Mouse (Mus musculus): Measurements from ENCODE around the gene Zic5.

Gene Zic5

DNA sequence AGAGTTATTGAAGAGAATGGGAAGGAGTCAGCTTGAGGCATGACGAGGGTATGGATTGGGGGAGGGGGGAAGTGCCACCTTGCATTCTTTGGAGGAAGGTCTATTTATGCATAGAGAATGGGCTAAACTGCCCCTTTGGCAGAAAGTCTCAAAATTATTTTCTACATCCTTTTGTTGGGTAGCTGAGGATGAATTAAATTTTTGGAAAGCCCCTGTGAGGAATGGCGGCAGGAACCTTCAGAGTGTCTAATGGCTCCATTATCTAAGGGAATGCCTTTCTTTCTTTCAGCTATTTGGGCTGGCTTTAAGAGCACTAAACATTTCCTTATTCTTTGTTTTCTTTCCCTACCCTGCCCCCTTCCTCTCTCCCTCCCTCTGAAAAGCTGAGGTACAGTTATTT lies 14.9 kb upstream of the Zic5 start:
- DNase-seq (ENCODE audit: low read depth, low spot score) = peak; percentile 44

DNA sequence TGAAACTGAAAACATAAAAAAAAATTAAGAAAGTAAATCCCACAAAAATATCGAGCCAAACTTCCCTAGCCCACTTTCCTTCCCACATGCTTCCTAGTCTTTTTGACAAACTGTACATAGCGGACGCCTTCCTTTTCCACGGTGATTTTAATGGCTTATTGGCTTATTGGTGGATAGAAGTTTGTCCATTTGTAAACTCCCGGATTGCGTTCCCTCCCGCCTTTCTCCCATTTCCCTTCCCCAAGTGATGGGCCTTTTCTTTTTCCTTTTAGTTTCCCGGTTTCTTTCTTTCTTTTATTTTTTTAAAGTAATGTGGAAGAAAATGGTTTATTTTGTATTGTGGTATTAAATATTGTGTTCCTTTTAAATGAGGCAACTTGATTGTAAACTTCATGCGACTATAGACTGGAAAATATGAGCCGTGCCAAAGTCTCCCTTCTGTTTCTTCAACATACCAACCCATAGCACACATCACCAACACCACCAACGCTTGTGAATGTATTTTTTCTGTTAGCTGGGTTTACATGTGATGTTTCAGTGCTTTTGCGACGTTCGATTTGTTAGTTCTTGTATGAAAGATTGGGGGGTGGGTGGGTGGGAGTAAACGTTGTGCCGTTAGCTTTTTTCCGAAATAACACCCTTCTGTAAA lies 14.1 kb upstream of the Zic5 start:
- DNase-seq (ENCODE audit: low read depth, low spot score) = no peak

DNA sequence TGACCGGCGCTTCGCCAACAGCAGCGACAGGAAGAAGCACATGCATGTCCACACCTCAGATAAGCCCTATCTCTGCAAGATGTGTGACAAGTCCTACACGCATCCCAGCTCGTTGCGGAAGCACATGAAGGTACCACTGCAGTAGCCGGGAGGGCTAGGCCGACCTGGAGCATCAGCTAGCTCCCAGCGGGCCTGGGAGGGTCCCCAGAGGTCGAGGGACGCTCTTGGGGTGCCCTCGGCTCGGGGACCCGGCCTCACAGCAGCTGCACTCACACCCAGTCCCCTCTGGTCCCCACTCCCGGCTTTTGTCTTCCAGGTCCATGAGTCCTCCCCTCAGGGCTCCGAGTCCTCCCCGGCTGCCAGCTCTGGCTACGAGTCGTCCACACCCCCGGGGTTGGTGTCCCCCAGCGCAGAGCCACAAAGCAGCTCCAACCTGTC lies 13.1 kb upstream of the Zic5 start:
- no peak for DNase-seq (ENCODE audit: low read depth, low spot score)

DNA sequence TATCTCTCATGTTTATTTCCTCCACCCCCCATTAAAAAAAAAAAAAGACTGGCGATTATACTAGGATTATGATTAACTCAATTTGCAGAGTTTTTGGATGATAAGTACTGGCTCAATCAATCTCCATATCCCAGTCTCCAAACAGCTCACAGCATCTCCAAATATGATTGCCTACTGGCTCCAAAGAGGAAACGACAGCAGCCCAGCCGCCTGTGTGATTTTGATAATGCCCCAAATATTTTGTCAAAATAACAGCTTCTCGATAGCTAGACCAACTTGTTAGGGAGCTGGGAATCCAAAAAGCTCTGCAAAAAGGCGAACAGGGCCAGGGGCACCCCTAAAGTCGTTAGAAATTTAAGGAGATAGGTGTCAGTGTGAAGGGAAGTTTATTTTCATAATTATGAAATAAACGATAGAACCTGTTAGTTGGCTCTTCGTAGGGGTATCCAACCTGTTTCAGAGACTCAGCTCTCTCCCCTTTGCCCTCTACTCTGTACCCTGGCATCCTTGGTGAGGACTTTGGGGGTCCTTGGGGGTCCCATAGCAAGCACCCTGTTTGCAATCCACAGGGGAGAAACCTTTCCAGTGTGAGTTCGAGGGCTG lies 12.6 kb upstream of the Zic5 start:
- DNase-seq (ENCODE audit: low read depth, low spot score) = no peak

DNA sequence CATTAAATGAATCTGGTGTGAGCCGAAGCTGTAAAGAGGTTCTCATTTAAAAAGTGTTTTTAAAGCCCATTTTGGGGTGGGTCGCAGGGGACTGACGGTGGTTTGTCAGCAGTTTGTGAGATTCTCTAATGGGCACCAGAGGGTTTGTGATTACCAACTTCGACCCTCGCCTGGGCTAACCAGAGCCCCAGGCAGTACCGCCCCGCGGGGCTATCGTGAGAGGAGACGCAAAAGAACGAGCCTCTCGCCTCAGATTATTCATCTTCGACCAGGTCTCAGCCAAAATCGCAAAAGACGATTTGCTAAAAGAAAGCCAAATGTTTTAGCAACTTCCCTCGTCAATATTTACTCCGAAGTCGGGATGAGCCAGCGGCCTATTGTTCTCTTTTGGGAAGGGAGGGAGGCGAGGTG lies 11.8 kb upstream of the Zic5 start:
- no peak for DNase-seq (ENCODE audit: low read depth, low spot score)

DNA sequence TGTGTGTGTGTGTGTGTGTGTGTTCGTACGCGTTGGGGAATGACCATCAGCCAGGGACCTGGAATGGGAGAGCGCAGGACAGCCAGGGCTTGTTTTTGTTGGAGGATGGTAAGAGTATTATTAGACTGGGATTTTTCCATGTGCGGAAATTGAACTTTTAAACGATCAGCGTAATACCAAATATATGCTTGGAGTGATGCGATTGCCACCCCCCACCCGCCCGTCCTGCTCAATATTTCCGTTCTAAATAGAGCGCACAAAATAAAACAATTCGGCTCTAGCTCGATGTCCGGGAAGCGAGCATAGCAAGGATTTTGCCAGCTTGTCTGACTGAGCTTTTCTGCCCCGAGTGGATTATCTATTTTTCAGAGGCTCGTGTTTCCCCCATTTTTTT lies 11.3 kb upstream of the Zic5 start:
- DNase-seq (ENCODE audit: low read depth, low spot score) = no peak

DNA sequence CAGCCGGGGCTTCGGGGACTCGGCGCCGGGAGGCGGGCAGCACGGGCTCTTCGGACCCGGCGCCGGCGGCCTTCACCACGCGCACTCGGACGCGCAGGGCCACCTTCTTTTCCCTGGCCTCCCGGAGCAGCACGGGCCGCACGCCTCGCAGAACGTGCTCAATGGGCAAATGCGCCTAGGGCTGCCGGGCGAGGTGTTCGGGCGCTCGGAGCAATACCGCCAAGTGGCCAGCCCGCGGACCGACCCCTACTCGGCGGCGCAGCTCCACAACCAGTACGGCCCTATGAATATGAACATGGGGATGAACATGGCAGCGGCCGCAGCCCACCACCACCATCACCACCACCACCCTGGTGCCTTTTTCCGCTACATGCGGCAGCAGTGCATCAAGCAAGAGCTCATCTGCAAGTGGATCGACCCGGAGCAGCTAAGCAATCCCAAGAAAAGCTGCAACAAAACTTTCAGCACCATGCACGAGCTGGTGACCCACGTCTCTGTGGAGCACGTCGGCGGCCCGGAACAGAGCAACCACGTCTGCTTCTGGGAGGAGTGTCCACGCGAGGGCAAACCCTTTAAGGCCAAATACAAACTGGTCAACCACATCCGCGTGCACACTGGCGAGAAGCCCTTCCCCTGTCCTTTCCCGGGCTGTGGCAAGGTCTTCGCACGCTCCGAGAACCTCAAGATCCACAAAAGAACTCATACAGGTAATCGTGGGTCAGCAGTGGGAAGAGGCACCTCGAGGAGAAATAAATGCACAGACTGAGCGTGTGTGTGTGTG lies 10.8 kb upstream of the Zic5 start:
- DNase-seq (ENCODE audit: low read depth, low spot score) = no peak

DNA sequence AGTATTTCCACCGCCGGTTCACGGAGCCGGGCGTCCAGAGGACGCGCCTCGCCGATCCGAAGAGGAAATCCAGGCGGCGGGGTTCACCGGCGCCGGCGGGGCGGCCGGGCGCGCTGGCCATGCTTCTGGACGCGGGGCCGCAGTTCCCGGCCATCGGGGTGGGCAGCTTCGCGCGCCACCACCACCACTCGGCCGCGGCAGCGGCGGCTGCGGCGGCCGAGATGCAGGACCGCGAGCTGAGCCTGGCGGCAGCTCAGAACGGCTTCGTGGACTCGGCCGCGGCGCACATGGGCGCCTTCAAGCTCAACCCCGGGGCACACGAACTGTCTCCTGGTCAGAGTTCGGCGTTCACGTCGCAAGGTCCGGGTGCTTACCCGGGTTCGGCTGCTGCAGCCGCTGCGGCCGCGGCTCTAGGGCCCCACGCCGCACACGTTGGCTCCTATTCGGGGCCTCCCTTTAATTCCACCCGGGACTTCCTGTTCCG lies 10.1 kb upstream of the Zic5 start:
- peak; percentile 17 for DNase-seq (ENCODE audit: low read depth, low spot score)

DNA sequence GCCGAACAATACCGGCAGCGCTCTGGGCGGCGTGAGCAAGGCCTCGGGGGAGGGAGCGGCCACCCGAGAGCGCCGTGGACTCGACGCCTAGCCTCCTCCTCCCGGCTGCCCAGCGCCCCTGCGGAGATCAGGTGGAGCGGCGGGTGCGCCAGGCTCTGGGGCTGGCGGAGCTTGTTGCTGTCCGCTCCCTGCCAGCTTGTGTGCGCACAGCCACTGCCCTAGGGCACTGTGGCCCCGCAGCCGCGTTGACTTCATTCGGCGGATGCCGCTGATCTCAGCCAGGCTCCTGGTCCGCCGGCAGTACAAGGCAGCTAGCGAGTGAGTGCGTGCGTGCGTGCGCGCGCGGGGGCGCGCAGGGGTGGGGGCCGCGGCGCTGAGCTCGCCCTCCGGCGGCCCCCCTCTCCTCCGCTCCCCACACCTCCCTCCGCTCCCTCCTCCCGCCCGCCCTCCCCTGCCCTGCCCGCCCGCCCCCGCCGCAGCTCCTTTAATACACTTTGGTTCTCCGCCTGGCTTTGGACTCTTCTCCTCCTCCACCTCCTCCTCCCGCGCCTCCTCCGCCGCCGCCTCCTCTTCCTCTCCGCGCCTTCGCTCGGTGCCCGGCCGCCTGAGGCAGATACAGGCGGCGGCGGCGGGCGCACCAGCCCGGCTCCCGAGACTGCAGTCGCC lies 9.5 kb upstream of the Zic5 start, which contains the start of gene Zic2:
Gene Zic2 (plus strand): TSS at position 545 of the 666 bp plus-strand sequence.
- peak; percentile 96 for DNase-seq (ENCODE audit: low read depth, low spot score)

DNA sequence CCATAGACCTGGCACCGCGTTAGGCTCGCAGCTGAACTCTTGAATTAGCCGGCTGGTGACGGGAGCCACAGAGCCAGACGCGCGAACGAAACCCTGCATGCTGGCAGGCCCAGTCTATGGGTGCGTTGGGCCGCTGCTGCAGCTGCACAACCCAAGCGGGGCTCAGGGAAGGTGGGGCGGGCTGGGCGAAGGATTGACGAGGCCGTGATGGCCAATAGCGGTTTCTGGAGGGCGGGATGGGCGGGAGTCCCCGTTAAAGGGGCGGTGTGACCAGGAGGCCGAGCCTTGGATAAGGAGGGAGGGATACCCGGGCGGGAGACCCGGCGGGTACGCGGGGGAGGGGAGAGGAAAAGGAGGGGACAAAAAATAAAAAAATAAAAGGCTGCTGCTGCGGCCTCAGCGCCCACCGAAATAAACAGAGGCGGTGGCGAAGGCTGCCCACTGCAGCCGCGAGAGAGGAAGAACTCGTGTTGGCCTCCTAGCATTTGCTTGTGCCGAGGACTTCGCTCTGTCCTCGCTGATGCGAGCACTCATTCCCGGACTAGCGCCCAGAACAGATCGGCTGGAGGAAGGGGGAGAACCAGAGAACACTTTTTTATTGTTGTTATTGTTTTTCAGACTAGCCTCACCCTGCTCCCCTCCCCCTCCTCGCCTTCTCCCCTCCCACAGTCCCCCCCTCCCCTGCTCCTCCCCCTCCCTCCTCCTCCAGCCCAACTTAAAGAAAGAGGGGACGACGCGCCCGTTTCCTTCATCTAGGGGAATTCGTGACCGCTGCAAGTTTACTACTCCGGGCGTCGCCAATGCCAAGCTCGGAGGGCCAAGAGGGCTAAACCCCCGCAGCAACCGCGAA lies 8.8 kb upstream of the Zic5 start:
- DNase-seq (ENCODE audit: low read depth, low spot score) = peak; percentile 96

DNA sequence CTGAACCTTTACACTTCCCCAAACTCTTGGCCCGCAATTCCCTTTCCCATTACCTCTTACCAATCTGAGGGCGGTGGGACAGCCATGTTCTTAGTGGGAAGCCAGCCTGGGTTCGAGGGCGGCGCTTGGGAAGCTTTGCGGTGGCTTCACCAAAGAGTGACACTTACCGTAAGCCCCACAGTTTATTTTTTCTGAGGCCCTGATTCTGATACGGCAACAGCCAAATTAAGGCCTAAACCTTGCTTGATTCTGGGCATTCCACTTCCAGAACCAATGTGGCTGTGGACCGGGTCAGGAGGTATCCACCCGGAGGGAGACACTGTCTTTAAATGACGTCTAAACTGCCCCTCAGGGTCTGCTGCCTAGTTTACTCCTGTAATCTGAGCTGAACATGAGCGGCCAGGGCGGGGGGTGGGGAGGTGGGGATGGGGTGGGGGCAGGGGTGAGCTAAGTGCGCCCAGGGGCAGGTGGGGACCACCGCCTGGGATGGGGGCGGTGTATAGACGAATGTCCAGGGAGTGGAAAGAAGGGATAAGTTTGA lies 7.8 kb upstream of the Zic5 start:
- no peak for DNase-seq (ENCODE audit: low read depth, low spot score)

DNA sequence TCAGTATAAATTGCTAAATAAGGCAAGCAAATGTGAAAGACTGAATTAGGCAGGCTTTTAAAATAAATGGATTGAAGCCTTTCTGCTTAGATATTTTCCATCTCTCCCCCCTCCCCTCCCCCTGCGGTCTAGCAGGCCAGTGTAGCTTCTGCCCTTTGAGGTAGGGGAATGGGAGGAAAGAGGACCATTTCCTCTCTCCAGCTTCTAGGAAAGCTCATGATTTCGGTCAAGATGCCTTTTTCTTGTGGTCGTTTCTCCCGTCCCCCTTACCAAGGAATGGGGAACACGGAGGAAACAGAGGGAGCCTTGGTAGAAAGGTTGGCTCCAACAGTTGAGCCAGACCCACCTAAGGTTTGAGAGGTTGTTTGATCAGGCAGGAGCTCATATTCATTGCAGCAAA lies 7.2 kb upstream of the Zic5 start:
- no peak for DNase-seq (ENCODE audit: low read depth, low spot score)

DNA sequence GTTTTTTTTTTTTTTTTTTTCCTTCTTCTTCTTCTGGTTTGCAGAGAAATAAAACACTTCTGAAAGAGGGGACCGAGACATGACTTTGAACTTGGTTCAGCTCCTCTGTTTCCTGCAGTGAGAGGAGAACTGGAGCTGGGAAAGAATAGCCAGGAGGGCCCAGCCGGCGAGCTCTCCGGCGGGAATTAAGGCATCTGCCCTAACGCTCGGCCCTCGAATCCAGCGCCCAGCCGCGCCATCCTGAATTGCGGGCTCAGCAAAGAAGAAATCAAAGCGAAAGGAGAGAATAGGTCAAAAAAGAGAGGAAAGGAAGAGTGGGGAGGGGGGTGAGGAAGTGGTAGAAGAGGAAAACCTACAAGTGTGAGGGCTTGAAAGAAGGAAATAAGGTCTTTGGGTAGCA lies 6.7 kb upstream of the Zic5 start:
- no peak for DNase-seq (ENCODE audit: low read depth, low spot score)

DNA sequence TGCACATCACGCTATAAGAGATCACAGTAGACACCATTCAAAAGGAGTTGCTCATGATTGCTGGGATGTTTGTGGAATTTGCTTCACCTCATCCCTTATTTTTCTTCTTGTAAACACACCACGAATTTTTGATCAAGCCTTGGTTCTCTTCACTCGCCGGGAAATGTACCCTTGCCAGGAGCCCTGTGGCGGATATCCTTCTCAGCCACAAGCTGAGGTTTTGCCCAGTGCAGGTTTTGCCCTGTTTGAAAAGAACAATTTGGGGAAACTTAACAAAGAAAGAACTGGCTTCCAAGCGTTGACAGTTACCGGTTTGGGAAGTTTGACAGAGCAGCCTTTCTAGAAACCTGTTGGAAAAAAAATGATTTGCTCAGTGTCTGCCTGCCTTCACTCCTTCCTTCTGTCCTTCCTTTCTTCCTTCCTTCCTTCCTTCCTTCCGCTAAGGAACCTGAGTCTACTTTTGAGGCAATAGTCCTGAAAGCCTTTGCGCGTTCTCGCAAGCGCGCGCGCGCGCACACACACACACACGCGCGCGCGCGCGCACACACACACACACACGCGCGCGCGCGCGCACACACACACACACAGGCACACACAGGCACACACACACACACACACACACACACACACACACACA lies 6.1 kb upstream of the Zic5 start:
- no peak for DNase-seq (ENCODE audit: low read depth, low spot score)

DNA sequence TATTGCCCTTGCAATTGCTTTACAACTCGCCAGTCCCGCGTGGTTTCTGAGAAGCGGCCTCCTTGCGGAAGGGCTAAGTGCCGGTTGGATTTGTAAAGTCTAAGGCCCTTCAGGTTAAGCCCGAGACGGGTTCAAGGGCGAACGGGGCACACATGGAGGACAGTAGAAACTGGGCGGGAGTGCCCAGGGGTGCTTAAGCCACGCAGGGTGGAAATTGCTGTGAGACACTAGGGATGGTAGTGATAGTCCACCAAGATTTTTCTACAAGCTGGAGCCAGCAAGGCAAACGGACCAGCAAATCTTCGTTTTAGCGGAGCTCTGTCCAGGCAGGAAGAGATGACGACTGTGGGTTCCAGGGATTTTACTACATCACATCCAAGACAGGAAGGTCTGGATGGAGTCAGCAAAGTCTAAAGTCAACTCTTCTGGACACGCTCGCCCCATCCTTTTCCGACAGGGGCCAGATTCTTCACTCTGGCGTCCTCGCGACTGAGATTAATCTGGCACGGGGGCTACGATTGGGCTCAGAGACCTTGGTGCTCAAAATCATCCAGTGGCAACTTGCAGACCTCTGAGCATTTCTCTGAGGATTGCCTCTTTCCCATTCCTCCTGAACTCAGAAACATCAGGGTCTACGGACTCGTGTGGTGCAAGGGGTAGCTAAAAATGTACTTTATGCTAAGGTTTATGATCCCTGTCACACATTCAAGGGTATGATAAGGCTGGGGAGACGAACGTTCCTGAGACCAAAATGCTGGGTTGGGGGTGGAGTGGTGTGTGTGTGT lies 3.7 kb upstream of the Zic5 start:
- no peak for DNase-seq (ENCODE audit: low read depth, low spot score)

DNA sequence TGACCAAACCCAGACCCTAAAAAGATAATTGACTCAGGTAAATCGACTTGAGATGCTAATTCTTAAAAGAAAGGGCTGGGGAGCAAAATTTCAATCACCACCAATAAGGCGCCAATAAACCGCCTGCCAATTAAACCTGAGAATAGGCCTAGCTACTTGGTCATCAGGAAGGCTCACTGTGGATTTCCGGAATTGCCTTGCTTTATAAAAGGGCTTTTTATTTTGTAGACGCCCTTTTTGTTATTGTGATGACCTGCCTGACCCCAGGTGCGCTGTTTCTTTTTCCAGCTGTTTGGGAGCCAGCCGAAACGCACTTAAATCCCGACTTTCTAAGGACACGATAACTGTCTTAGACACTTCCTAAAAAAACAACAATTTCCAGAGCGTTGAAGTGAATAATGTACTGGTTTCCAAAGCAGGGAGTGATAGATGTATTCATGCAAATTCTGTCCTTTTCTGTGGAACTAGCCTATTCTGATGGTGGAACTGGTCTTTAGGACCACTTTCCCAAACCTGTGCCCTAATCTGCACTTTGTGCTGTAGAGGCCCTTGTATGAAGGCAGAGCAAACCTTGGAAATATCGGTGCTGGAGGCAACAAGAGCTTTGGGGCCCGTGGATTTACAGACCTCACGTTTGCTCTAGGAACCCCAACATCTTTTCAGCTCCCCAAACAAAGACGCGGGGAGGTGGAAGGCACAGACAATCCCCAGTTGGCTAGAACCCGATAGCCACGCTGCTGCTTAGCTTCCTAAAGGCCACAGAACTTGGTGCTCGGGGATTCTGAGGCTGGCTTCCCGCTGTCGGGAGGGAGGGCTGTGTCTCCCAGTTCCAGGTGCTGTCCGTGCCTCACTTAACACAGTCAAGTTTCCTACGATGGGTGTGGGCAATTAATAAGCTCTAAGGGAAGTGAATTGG lies 2.7 kb upstream of the Zic5 start:
- DNase-seq (ENCODE audit: low read depth, low spot score) = no peak

DNA sequence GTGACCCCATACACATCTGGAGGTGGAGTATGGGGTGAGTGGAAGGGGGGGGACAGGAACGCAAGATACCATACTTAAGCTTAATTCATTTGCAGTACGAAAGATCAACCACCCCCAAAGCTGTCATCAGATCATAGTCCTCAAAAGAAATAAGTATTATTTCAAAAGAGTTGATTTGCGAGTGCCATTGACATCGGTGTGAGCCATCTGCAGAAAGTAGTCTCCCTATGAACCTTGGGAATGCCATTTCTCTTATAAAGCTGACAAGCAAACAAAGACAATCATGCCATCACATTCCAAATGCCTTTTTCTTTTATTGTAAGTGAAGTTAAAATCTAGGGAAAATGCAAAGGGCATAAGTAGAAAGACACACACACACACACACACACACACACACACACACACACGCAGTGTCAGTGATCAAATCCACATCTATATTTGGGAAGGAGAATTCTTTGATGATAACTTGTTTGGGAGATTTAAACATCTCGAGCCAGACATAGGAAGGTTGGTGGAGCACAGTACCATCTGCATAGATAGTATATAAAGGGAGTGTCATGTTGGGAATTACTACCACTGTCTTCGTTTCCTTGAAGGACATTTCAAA lies 1.4 kb upstream of the Zic5 start:
- DNase-seq (ENCODE audit: low read depth, low spot score) = no peak

DNA sequence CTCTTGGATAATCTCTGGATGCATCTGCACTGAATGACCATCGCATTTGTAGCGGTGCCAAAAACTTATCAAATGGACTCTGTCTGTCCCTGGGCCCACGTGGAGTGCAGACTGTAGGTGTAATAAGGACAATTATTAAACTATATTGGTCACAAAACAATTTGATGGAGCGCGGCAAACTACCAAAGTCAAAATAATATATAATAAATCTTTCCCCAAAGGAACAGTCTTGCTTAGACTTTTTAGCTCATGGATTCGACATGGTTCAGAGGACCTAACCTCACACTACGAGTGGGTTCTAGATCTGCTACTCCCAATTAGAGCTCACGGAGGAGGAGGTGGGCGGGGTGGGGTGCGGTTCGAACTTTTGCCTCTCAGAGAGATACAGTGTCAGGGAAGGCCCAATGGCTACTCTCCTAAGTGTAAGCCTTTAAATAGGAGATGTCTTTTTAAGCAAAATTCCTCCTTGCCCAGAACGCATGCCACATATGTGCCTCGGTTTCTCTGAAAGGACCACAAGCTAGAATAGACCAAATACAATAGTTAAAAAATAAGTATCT lies 534 bp upstream of the Zic5 start:
- no peak for DNase-seq (ENCODE audit: low read depth, low spot score)

All from brain, adult 2 months (tissue).